Mouse (Mus musculus): ENCODE data around the gene D17Wsu92e.
"Not testable (repeated sequence)": the region's sequence is repeated elsewhere in the genome, so short reads cannot be mapped to it uniquely, and the experiment has no call there.

D17Wsu92e gene

DNA sequence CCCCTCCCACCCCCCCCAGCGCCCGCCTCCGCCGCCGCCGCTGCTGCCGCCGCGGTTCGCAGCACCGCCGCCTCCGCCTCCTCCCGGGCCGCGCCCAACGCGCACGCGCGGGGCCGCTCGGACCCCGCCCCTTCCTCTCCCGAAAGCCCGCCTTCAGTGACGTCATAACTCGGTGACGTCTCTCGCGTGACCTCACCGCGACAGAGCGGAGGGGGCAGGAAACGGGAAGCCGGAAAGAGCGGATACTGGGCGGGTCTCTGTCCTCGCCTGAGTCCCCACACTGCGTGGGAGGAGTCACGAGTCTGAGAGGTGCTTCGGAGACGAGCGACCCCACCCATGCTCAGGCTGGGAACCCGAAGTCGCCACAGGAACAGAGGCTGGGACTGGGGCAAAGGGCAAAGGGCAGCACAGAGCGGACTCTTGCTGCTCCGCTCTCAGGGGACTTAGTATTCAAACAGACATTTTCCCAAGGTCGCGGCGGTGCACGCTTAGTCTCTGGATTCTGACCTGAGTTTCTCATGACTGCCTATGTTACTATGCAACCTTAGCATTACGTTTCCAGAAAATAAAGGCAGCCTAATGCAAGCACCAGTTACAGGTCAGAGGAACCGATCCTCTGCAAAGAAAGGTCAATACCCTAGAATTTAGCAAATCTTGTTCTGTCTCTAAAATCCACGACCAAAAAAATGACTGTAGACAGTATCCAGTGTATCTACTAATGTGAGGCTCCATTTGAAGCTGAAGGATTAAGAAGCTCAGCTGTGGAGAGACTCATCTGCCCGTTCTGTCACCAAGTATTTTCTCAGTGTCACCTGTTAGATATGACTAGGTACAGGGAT lies at the start of gene D17Wsu92e:
Gene D17Wsu92e, minus strand, starts transcription at position 81 of the 839 bp plus-strand sequence.
- DNase-seq: peak; percentile 98

DNA sequence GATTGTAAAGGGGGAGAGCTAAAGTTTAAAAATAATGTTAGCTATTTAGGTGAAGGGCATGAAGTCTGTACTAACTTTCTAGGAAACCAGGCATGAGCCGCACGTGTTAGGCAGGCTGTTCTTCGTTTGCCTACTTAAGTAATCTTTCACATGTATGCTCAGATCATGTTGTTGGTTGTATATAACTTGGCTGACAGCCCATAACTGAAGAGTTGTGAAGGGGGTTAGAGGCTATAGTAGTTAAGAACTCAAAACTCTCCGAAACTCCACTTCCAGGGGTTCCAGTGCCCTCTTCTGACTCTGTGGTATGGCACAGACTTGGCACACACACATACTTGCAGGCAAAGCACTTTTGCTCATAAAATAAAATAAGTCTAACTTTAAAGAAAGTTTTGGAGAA lies 46.3 kb upstream of the D17Wsu92e start:
- DNase-seq: no peak

DNA sequence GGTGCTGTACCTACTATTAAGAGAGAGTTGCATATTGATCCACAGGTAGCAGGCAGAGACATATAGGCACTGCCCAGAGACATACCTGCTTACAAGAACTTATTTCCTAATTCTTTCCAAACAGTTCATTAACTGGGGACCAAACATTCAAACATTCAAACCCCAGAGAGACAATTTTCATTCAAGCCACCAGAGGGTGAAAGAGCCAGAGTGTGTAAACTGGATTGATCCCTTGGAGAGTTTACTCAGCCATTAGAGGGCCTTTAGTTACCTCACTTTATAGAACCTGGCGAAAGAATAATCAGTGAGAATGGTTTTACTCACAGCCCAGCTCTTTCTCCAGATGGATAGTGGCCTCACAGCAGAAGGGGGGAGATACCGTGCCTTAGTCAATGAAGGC lies 45.0 kb upstream of the D17Wsu92e start:
- no peak for DNase-seq

- no peak for DNase-seq
Observed at GRCm38 (mm10) chr17:27859131-27859530, 38.7 kb upstream of the D17Wsu92e start.

GRCm38 (mm10) chr17:27857649-27858475 lies 37.4 kb upstream of the D17Wsu92e start:
- no peak for DNase-seq

GRCm38 (mm10) chr17:27856798-27857648 lies 36.6 kb upstream of the D17Wsu92e start:
- peak; percentile 40 for DNase-seq

GRCm38 (mm10) chr17:27856265-27856797 lies 35.9 kb upstream of the D17Wsu92e start, which contains the start of gene Uhrf1bp1:
Gene Uhrf1bp1, plus strand, starts transcription at chr17:27856441.
- DNase-seq: peak; percentile 73

DNA sequence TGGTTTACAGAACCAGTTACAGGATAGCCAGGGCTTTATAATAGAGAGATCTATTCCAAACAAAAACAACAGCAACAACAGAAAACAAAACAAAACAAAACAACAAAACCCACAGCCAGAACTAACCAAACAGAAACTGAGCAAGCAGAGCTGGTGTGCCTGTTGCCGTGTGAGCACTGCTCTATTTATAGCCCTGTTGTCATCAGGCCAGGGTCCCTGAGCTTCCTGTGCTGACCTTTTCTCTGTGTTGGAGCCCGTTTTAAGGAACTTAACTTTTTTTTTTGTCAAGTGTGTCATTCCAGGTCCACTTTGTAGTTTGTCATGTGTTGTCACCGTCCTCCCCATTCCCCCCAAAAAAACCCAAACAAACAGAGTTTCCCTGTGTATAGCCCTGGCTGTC lies 30.6 kb upstream of the D17Wsu92e start:
- no peak for DNase-seq

DNA sequence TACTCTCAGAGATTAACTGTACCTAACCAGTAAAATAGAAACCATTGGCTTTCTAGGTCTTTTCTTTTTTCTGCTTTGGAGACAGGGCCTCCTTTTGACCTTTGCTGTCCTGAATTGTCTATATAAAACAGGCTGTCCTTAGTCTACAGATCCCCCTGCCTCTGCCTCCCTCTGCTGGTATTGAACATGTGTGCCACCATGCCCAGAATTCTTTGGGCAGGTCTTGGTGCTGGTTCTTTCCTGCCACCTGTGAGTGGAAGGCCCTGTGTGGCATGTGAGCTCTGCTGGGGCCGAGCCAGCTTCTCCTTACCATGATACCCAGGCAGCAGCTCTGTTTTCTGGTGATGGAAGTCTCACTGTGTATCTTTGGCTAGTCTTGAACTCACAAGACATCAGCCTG lies 27.9 kb upstream of the D17Wsu92e start:
- no peak for DNase-seq

GRCm38 (mm10) chr17:27839469-27840252 lies 19.2 kb upstream of the D17Wsu92e start:
- peak; percentile 97 for DNase-seq

DNA sequence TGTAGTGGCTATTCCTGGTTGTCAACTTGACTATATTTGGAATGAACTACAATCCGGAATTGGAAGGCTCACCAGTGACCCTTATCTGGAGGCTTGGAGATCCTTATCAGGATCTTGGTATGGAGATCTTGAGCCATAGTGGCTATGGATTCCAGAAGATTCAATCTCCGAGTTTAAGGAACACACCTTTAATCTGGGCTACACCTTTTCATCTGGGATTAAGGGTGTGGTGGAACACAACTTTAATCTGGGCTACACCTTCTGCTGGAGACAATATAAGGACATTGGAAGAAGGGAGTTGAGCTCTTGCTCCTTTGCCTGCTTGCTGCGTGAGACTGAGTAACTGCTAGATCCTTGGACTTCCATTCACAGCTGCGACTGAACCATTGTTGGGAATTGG lies 17.4 kb upstream of the D17Wsu92e start, which contains the start of gene Snrpc:
Gene Snrpc, plus strand, starts transcription at position 301 of the 400 bp plus-strand sequence.
- DNase-seq: not testable (repeated sequence)

DNA sequence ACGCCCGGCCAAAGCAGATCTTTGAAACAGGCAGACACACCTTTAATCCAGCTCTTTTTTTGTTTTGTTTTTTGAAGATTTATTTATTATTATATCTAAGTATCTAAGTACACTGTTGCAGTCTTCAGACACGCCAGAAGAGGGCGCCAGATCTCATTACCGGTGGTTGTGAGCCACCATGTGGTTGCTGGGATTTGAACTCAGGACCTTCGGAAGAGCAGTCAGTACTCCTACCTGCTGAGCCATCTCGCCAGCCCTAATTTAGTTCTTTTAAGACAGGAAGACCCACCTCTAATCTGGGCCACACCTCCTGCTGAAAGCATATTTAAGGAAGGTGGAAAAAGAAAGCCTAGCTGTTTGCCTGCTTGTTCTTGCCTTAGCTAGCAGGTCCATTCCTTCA lies 10.0 kb upstream of the D17Wsu92e start:
- DNase-seq: no peak

- no peak for DNase-seq
Observed at GRCm38 (mm10) chr17:27827511-27827910, 7.1 kb upstream of the D17Wsu92e start.

DNA sequence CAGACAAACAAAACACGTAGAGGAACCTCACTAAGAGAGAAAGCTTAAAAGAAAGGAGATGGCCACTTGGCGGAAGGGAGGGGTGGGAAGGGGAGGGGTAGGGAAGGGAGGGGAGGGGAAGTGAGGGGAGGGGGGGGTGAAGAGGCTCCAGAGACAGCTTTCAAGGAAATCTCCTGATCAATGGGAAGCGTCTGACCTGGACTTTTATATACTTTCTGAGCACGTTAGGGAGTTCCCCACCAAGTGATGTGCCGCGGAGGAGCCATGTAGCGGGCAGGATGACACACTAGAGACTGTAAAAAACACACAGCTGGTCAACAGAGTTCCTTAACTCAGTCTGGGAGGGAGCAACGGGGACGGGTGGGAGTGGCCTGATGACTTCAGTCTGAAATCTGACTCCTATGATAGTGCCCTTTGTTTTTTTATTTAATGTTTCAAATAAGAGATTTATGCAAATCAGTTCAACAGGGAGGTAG lies 6.5 kb upstream of the D17Wsu92e start:
- DNase-seq: no peak

DNA sequence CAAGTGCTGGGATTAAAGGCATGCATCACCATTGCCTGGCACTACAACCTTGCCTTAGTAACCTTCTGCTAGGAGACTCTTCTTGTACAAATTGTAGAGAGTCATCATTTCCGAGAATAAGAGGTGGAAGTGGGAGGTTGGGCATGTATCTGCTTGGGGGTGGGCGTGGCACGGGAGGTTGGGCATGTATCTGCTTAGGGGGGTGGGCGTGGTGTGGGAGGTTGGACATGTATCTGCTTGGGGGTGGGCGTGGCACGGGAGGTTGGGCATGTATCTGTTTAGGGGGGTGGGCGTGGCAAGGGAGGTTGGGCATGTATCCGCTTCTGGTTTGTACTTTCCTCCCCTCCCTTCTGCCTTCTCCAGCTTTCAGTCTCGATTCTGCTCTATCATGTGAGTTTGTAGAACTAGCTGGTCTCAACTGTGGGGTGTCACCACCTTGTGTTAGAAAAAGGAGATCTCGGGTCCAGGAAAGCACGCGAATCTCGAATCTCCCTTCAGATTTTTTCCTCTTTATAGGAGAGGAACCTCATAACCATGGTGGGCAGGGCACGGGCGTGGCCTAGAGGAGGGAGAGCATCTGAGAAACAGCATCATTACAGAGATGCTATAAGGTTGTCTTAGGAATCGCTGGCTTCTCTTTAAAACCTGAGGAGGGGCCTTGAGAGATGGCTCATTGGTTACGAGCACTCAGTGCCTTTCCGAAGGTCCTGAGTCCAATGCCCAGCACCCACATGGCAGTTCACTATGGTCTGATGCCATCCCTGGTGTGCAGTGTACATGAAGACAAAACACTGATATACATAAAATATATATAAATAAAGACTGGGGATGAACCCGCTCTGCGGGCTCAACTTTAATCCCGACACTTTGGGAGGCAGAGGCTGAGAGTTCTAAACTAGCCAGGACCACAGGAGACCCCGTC lies 5.8 kb upstream of the D17Wsu92e start:
- DNase-seq: no peak

DNA sequence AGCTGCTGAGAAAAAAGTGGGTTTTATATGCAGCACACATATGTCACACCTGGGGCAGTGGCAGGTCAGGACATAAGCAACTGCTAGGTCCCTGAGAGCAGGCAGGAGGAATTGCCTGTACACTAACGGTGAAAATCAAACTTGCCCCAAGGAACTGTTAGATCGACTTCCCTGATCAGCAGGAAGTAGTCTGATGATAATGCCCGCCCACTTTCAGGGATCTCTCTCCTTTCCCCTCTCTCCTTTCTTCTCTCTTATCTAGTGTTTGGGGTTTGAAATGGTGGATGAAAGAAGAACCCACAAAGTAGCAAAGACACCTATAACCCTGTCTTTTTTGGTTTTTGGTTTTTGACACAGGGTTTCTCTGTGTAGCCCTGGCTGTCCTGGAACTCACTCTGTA lies 5.1 kb upstream of the D17Wsu92e start:
- no peak for DNase-seq

DNA sequence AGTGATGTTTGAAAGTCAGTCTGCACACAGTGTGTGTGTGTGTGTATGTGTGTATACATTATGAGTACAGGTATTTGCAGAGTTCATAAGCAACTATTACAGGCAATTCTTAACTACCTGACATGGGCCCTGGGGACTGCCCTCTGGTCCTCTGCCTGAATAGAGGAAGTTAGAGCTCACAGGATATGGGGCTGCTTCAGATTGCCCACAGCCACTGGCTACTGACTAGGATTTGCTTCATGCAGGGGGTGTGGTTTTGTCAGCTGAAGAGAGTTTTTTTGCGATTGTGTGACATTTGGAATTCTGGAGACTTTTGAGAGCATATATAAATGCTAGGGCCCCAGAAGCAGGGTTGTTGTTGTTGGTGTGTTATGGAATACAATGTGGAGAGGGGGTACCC lies 4.5 kb upstream of the D17Wsu92e start:
- no peak for DNase-seq

DNA sequence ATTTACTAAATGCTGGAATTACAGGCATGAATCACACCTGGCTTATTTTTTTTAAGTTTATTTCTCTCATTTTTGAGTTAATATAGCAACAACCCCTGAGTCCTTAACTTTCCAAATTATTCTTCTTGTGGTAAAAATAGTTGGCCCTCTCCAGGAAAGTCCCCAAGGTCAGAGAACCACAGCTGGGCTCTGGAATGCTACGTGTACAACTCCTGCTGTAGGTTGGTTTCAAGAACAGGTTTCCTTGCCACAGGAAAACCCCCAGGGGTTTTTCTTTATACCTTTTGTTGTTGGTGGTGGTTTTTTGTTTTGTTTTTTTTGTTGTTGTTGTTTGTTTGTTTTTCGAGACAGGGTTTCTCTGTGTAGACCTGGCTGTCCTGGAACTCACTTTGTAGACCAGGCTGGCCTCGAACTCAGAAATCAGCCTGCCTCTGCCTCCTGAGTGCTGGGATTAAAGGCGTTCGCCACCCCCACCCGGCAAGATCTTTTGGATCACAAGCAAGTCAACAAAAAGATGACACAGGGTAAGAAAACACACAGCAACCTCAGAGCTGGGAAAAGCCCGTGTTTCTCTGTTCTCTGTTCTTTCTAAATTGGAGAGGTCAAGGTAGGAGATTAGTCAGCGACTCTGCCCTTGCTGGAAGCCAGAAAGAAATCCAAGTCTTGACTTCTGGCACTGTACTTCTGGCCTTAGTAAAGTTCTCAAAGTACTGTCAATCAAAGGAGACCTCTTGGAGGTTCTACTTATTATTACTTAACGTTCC lies 2.9 kb upstream of the D17Wsu92e start:
- no peak for DNase-seq

All from cerebellum, adult 9-10 months (tissue).